Mouse (Mus musculus) bone marrow macrophage, adult 2 months (primary cell): ENCODE measurements around the gene Zfp846.

Source experiments
- CTCF ChIP-seq: IDR thresholded peaks from 2 replicates; pipeline ENCODE4 v1.5.1; 2012; ENCODE audit warnings: low read depth, mild to moderate bottlenecking, low read length, moderate library complexity
- POLR2A ChIP-seq: IDR thresholded peaks from 2 replicates; pipeline ENCODE4 v1.6.1; 2012; ENCODE audit warnings: mild to moderate bottlenecking, low read depth, low read length, borderline replicate concordance

GRCm38 (mm10) chr9:20544070-20544821, 36.8 kb upstream of the Zfp846 start:
- TF ChIP-seq POLR2A = no peak
- no peak for TF ChIP-seq CTCF
